Mouse (Mus musculus) layer of hippocampus, postnatal 14 days (tissue): ENCODE data around the gene Gpr146. TPM values are rescaled to one million over a fixed set of nuclear protein-coding genes. Genes with fewer than 3 reads are reported as not detected.

Experiments used
- microRNA-seq, 2 experiments: library from miRNA; unstranded; fragments of <30 nt; microRNA quantifications; one replicate each; pipeline ENCODE4 v1.2.0; 2021
- total RNA-seq, 2 experiments: library from RNA; stranded (reverse); gene quantifications; 2 replicates each; pipeline ENCODE4 v1.2.3; 2021

Gpr146 gene
- total RNA-seq, 2 experiments from 2014 or later, result 10.1 to 11.8 TPM

Small RNAs within 50 kb of the gene (microRNA-seq; reads per million reads assigned to microRNA genes)
- 358 to 580 reads per million in 2 experiments for gene Mir339

Other genes starting within 250 kb of the Gpr146 start
- gene Prkar1b, start 227.7 kb upstream of the Gpr146 start, total RNA-seq, result 100 to 1,000 TPM; 387 to 389 TPM
- 1 to 10 TPM; 7.0 to 7.4 TPM for gene Dnaaf5, start 227.5 kb upstream of the Gpr146 start, total RNA-seq
- 10 to 100 TPM; 66.9 to 73.5 TPM for gene Sun1, start 177.1 kb upstream of the Gpr146 start, total RNA-seq
- 10 to 100 TPM; 45.5 to 49.2 TPM for gene Get4, start 125.4 kb upstream of the Gpr146 start, total RNA-seq
- 100 to 1,000 TPM; 263 to 264 TPM for gene Adap1, start 52.1 kb upstream of the Gpr146 start, total RNA-seq
- 10 to 100 TPM; 73.6 to 79.4 TPM for gene Cox19, start 26.3 kb upstream of the Gpr146 start, total RNA-seq
- not detected for gene Cyp2w1, start 25.1 kb upstream of the Gpr146 start, total RNA-seq
- gene C130050O18Rik, start 27.6 kb downstream of the Gpr146 start, total RNA-seq, result under 1 TPM; 0.17 to 0.21 TPM
- 1 to 10 TPM; 3.0 to 3.5 TPM for gene Gper1, start 45.5 kb downstream of the Gpr146 start, total RNA-seq
- 10 to 100 TPM; 14.6 to 14.7 TPM for gene 3110082I17Rik, start 82.8 kb downstream of the Gpr146 start, total RNA-seq
- 10 to 100 TPM; 77.1 to 88.8 TPM for gene Zfand2a, start 106.9 kb downstream of the Gpr146 start, total RNA-seq
- under 1 TPM in 1 of 2 experiments, not detected in 1; 0.19 TPM for gene Uncx, start 165.8 kb downstream of the Gpr146 start, total RNA-seq